Mouse (Mus musculus): Measurements from ENCODE around the gene Oscar. TPM values are rescaled to one million over a fixed set of nuclear protein-coding genes. Genes with fewer than 3 reads are reported as not detected.

Gene Oscar
- 1.4 TPM in 1 of 2 replicates, not detected in the other for polyA plus RNA-seq (2012; ENCODE audit: insufficient read depth, low replicate concordance)

GRCm38 (mm10) chr7:3616057-3616388 is at the start of gene Oscar:
Gene Oscar, minus strand, starts transcription at chr7:3616157.
- Histone ChIP-seq H3K4me3 (replicated peaks) (peak within 1 kb of the TSS; percentile 94), H3K36me3 (replicated peaks; ENCODE audit: low read length) (peaks cover 25% of the 10 kb centered on the region), H3K27me3 (replicated peaks) (no peaks in the 10 kb centered on the region), H3K4me1 (peaks cover 87% of the 10 kb centered on the region), H3K9me3 (no peaks in the 10 kb centered on the region)
- TF ChIP-seq GATA1 (IDR thresholded peaks at IDR 0.05; ENCODE audit: borderline replicate concordance, low read length) (no peak), FLI1 (IDR thresholded peaks at IDR 0.05; ENCODE audit: low read length) (no peak)

GRCm38 (mm10) chr7:3665215-3666114 is 49.5 kb upstream of the Oscar start, which contains the start of gene Leng1:
Gene Leng1, minus strand, starts transcription at chr7:3665840.
- Histone ChIP-seq H3K36me3 (replicated peaks; ENCODE audit: low read length) (peaks cover 62% of the 10 kb centered on the region), H3K4me1 (peaks cover 65% of the 10 kb centered on the region), H3K4me3 (replicated peaks) (peak within 1 kb of the TSS; percentile 96), H3K9me3 (no peaks in the 10 kb centered on the region), H3K27me3 (replicated peaks) (no peaks in the 10 kb centered on the region)
- TF ChIP-seq GATA1 (IDR thresholded peaks at IDR 0.05; ENCODE audit: borderline replicate concordance, low read length) (no peak), FLI1 (IDR thresholded peaks at IDR 0.05; ENCODE audit: low read length) (peak; percentile 51; the same call in 1 of the 2 replicates)

GRCm38 (mm10) chr7:3664524-3665214 is 48.7 kb upstream of the Oscar start:
- TF ChIP-seq FLI1 (IDR thresholded peaks at IDR 0.05; ENCODE audit: low read length) (no peak), GATA1 (IDR thresholded peaks at IDR 0.05; ENCODE audit: borderline replicate concordance, low read length) (no peak)

GRCm38 (mm10) chr7:3658578-3658977 is 42.6 kb upstream of the Oscar start:
- no peaks in the 10 kb centered on the region for H3K27me3 ChIP-seq (replicated peaks)
- H3K36me3 ChIP-seq (replicated peaks; ENCODE audit: low read length): peaks cover 100% of the 10 kb centered on the region
- no peaks in the 10 kb centered on the region for H3K9me3 ChIP-seq
- no peak for TF ChIP-seq FLI1 (IDR thresholded peaks at IDR 0.05; ENCODE audit: low read length)
- TF ChIP-seq GATA1 (IDR thresholded peaks at IDR 0.05; ENCODE audit: borderline replicate concordance, low read length): no peak
- no peak overlapping the region for H3K4me3 ChIP-seq (replicated peaks)
- peaks cover 41% of the 10 kb centered on the region for H3K4me1 ChIP-seq

More at GRCm38 (mm10) chr7:3664524-3665214, 48.7 kb upstream of the Oscar start:
- Histone ChIP-seq H3K4me1 (peaks cover 65% of the 10 kb centered on the region), H3K36me3 (replicated peaks; ENCODE audit: low read length) (peaks cover 62% of the 10 kb centered on the region), H3K9me3 (no peaks in the 10 kb centered on the region), H3K4me3 (replicated peaks) (peak overlapping the region; percentile 96), H3K27me3 (replicated peaks) (no peaks in the 10 kb centered on the region)

- Histone ChIP-seq H3K36me3 (replicated peaks; ENCODE audit: low read length) (peaks cover 100% of the 10 kb centered on the region), H3K9me3 (no peaks in the 10 kb centered on the region), H3K27me3 (replicated peaks) (no peaks in the 10 kb centered on the region), H3K4me3 (replicated peaks) (no peak overlapping the region), H3K4me1 (peaks cover 41% of the 10 kb centered on the region)
- TF ChIP-seq FLI1 (IDR thresholded peaks at IDR 0.05; ENCODE audit: low read length): no peak
- TF ChIP-seq GATA1 (IDR thresholded peaks at IDR 0.05; ENCODE audit: borderline replicate concordance, low read length): no peak
Measured at GRCm38 (mm10) chr7:3656966-3657365, 41.0 kb upstream of the Oscar start.

- Histone ChIP-seq H3K36me3 (replicated peaks; ENCODE audit: low read length) (peaks cover 65% of the 10 kb centered on the region), H3K9me3 (no peaks in the 10 kb centered on the region), H3K27me3 (replicated peaks) (no peaks in the 10 kb centered on the region), H3K4me3 (replicated peaks) (peak overlapping the region; percentile 96), H3K4me1 (peaks cover 75% of the 10 kb centered on the region)
- TF ChIP-seq FLI1 (IDR thresholded peaks at IDR 0.05; ENCODE audit: low read length) (no peak), GATA1 (IDR thresholded peaks at IDR 0.05; ENCODE audit: borderline replicate concordance, low read length) (no peak)
Measured at GRCm38 (mm10) chr7:3646641-3647040, 30.7 kb upstream of the Oscar start.

GRCm38 (mm10) chr7:3646188-3646587 is 30.2 kb upstream of the Oscar start:
- Histone ChIP-seq H3K4me1 (peaks cover 74% of the 10 kb centered on the region), H3K27me3 (replicated peaks) (no peaks in the 10 kb centered on the region), H3K9me3 (no peaks in the 10 kb centered on the region), H3K4me3 (replicated peaks) (peak overlapping the region; percentile 96), H3K36me3 (replicated peaks; ENCODE audit: low read length) (peaks cover 65% of the 10 kb centered on the region)
- TF ChIP-seq GATA1 (IDR thresholded peaks at IDR 0.05; ENCODE audit: borderline replicate concordance, low read length) (no peak), FLI1 (IDR thresholded peaks at IDR 0.05; ENCODE audit: low read length) (no peak)

GRCm38 (mm10) chr7:3645488-3646025 is 29.6 kb upstream of the Oscar start:
- peaks cover 68% of the 10 kb centered on the region for H3K4me1 ChIP-seq
- H3K4me3 ChIP-seq (replicated peaks): peak overlapping the region; percentile 96
- no peak for TF ChIP-seq FLI1 (IDR thresholded peaks at IDR 0.05; ENCODE audit: low read length)
- no peak for TF ChIP-seq GATA1 (IDR thresholded peaks at IDR 0.05; ENCODE audit: borderline replicate concordance, low read length)
- no peaks in the 10 kb centered on the region for H3K27me3 ChIP-seq (replicated peaks)
- H3K9me3 ChIP-seq: no peaks in the 10 kb centered on the region
- H3K36me3 ChIP-seq (replicated peaks; ENCODE audit: low read length): peaks cover 65% of the 10 kb centered on the region

- peaks cover 65% of the 10 kb centered on the region for H3K36me3 ChIP-seq (replicated peaks; ENCODE audit: low read length)
- peak within 1 kb of the TSS; percentile 96 for H3K4me3 ChIP-seq (replicated peaks)
- H3K27me3 ChIP-seq (replicated peaks): no peaks in the 10 kb centered on the region
- no peaks in the 10 kb centered on the region for H3K9me3 ChIP-seq
- TF ChIP-seq GATA1 (IDR thresholded peaks at IDR 0.05; ENCODE audit: borderline replicate concordance, low read length) (peak; percentile 48; the same call in 1 of the 3 replicates), FLI1 (IDR thresholded peaks at IDR 0.05; ENCODE audit: low read length) (no peak; the same call in 1 of the 2 replicates)
- H3K4me1 ChIP-seq: peaks cover 61% of the 10 kb centered on the region
Measured at GRCm38 (mm10) chr7:3644672-3645487, 28.9 kb upstream of the Oscar start, which contains the start of gene Cnot3. Gene Cnot3, plus strand, starts transcription at chr7:3645268.
